Mouse (Mus musculus): ENCODE results near the gene P2rx5.

Gene P2rx5

GRCm38 (mm10) chr11:73159957-73160810, at the start of gene P2rx5:
Gene P2rx5, plus strand, starts transcription at chr11:73160421.
- peak; percentile 49; the same call in 1 of the 2 replicates for ATAC-seq (ENCODE audit: insufficient number of reproducible peaks, low FRiP score, low TSS enrichment)

- ATAC-seq (ENCODE audit: insufficient number of reproducible peaks, low FRiP score, low TSS enrichment): no peak
These were observed 48.8 kb upstream of the P2rx5 start for GRCm38 (mm10) chr11:73111414-73111813.

DNA sequence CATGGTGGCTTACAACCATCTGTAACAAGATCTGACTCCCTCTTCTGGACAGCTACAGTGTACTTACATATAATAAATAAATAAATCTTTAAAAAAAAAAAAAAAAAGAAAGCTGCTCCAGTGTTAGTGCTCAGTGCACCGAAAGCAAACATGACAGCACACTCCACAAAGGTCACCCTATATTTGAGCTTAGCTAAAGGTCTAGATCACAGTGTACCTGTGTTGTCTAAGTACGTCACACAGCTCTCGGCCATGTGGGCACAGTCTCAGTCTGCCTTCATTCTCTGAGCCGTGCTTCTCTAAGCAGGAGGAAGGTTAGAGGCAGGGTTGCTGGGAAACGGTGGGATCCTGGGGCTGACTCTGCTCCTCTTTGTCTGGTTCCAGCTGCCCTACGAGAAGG, 33.7 kb upstream of the P2rx5 start:
- no peak for ATAC-seq (ENCODE audit: insufficient number of reproducible peaks, low FRiP score, low TSS enrichment)

DNA sequence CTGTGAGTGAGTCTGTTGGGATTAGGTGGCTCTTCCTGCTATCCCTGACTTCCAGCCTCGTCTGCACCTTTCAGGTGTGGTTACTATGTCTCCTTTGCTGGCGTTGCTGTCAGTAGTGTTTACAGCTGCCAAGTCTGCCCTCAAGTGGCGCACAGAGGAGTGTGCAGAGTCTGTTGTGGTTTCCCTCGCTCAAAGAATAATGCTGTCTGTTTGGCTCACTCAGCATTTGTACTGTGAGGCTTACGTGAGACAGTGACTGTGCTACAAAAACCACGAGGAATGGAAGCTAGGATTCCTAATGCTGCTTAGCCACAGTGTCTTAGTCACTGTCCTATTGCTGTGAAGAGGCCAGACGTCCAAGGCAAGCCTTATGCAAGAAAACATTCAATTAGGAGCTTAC, 29.2 kb upstream of the P2rx5 start:
- ATAC-seq (ENCODE audit: insufficient number of reproducible peaks, low FRiP score, low TSS enrichment): no peak

- no peak for ATAC-seq (ENCODE audit: insufficient number of reproducible peaks, low FRiP score, low TSS enrichment)
These were observed 27.2 kb upstream of the P2rx5 start for GRCm38 (mm10) chr11:73132999-73133398.

- no peak for ATAC-seq (ENCODE audit: insufficient number of reproducible peaks, low FRiP score, low TSS enrichment)
These were observed 26.0 kb upstream of the P2rx5 start for GRCm38 (mm10) chr11:73134222-73134621.

- no peak for ATAC-seq (ENCODE audit: insufficient number of reproducible peaks, low FRiP score, low TSS enrichment)
These were observed 23.6 kb upstream of the P2rx5 start for GRCm38 (mm10) chr11:73136587-73136986.

DNA sequence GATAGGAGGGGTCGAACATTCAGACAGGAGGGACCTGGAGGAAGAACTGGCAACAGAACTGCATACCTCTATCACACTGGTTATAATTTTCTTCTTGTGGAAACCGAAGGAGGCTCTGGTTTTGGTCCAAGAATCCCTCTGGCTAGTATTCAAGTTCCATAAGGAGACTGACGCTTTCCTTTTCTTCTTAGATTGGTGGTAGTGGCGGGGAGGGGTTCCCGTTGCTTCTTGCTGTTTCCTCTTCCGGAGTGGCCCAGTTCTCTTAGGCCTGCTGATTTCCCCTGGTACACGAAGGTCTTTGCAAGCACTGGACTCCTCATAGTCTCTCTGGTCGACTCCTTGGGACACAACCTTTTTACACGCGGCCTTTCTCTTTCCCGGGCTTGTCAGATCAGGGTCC, 23.1 kb upstream of the P2rx5 start:
- ATAC-seq (ENCODE audit: insufficient number of reproducible peaks, low FRiP score, low TSS enrichment): no peak

GRCm38 (mm10) chr11:73137591-73138501, 22.4 kb upstream of the P2rx5 start, which contains the start of gene Haspin:
Gene Haspin, minus strand, starts transcription at chr11:73138294.
- ATAC-seq (ENCODE audit: insufficient number of reproducible peaks, low FRiP score, low TSS enrichment): peak; percentile 93

GRCm38 (mm10) chr11:73144261-73144681, 15.9 kb upstream of the P2rx5 start:
- ATAC-seq (ENCODE audit: insufficient number of reproducible peaks, low FRiP score, low TSS enrichment): no peak

DNA sequence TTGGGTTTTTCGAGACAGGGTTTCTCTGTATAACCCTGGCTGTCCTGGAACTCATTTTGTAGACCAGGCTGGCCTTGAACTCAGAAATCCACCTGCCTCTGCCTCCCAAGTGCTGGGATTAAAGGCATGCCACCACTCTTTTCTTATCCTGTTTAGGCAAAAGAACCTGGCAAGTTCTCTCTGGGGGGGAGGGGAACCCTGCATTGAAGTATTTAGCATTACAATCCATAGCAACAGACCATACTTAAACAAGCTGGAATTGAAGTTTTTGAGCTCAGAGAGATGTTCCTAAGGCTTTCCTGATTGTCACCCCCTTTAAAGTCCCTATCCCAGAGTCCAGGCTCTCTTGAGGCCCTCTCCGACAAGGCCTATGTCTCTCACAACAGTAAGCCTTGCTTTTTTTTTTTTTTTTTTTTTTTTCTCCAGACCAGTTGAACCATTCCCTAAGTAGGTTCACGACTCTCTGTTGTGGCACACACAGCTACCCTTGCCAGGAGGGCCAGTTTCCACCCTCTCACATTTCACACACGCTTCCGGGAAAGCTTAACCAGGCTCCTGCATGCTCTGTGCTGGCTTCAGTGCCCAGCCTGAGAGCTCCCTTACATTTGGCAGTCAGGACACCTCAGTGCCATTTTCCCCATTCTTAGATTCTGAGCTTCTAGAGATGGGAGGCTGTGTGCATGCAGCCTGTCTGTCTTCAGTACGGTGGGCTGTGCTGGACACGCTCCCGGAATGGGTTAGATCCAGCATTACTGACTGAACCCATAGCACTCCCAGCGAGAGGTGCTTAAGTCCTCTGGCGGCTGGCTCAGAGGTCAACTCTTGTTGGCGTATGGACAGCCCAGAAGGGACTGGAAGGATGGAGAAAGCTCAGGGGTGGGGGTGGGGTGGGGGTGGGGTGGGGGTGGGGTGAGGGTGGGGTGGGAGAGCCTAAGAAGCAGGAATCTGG, 13.9 kb upstream of the P2rx5 start:
- no peak for ATAC-seq (ENCODE audit: insufficient number of reproducible peaks, low FRiP score, low TSS enrichment)

DNA sequence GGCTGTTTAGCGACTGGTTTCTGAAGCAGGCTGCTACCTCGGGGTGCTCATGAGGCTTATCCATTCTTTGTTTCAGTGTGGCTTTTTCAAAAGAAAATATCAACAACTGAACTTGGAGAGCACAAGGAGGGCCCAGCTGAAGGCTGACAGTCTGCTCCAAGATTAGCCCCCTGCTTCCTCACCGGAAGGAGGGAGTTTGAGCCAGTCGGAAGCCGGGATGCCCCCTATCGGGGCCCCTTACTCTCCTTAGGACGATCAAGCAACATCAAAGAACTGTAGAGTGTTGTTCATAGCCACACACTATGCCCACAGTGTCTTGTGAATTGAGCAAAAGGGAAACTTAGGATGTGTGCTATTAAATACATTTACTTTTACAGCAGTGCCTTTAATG, 13.3 kb upstream of the P2rx5 start:
- ATAC-seq (ENCODE audit: insufficient number of reproducible peaks, low FRiP score, low TSS enrichment): no peak

DNA sequence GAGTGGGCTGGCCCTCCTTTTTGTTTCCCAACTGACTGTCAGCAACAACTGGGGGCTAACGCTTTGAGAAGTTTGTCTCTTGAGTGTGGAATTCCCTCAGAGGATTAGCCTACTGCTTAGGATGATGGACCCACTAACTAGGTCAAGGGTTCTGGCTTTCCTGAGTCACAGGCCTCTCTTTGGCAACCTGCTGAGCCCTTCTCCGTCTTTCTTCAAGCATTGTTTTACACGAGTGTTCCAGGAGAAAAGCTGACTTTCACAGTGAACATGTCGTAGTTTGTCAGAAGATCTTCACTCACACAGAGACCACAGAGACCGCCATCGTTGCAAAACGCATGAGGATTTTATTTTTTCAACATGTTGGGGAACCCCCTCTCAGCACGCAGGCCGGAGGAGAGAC, 12.0 kb upstream of the P2rx5 start:
- no peak for ATAC-seq (ENCODE audit: insufficient number of reproducible peaks, low FRiP score, low TSS enrichment)

GRCm38 (mm10) chr11:73155071-73155470, 5.2 kb upstream of the P2rx5 start:
- no peak for ATAC-seq (ENCODE audit: insufficient number of reproducible peaks, low FRiP score, low TSS enrichment)

GRCm38 (mm10) chr11:73160811-73161200, 585 bp downstream of the P2rx5 start:
- ATAC-seq (ENCODE audit: insufficient number of reproducible peaks, low FRiP score, low TSS enrichment): no peak

DNA sequence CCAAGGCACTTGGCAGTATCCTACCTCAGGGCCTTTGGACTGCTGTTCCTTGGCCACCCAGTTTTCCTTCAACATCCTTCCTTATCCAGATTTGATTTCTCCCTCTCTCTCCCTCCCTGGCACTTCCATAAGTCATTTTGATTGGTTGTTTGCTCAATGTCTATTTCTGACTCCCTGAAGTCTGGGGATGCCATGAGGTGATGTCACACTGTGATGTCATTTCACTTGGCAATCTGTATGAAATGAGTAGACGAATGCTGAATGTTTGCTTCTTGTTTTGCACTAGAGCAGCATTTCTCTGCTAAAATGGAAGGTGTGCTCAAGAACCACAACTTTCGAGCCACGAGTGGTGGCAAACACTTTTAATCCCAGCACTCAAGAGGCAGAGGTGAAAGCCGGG, 1.4 kb downstream of the P2rx5 start:
- no peak for ATAC-seq (ENCODE audit: insufficient number of reproducible peaks, low FRiP score, low TSS enrichment)

- ATAC-seq (ENCODE audit: insufficient number of reproducible peaks, low FRiP score, low TSS enrichment): no peak
These were observed 2.1 kb downstream of the P2rx5 start for GRCm38 (mm10) chr11:73162284-73162683.

GRCm38 (mm10) chr11:73168071-73168470, 7.8 kb downstream of the P2rx5 start:
- no peak for ATAC-seq (ENCODE audit: insufficient number of reproducible peaks, low FRiP score, low TSS enrichment)

DNA sequence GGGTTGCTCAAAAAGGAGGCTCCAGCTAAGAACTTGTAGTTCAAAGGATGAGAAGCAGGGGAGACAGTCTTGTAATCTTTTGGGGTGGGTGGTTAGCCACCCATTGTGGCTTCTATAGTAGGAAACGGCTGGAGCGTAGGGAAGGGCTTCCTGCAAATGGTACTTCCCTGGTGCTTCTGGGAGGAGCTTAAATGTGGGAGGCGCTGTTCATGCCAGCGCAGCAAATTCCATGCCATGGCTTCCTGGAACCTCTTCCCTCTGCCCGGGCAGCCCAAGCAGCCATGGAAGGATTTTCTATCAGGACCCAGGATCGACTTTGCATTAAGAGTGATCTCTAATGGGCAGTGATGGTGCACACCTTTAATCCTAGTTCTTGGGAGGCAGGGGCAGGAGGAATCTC, 8.4 kb downstream of the P2rx5 start:
- no peak for ATAC-seq (ENCODE audit: insufficient number of reproducible peaks, low FRiP score, low TSS enrichment)

GRCm38 (mm10) chr11:73169231-73169630, 9.0 kb downstream of the P2rx5 start:
- no peak for ATAC-seq (ENCODE audit: insufficient number of reproducible peaks, low FRiP score, low TSS enrichment)
